Mouse (Mus musculus): Measurements from ENCODE around the gene Cox7a2l.

GRCm38 (mm10) chr17:83513655-83514212 lies 3.4 kb downstream of the Cox7a2l start:
- no peak for TF ChIP-seq CTCF (IDR thresholded peaks at IDR 0.05)
- no peak for TF ChIP-seq EP300 (IDR thresholded peaks at IDR 0.05; ENCODE audit: insufficient read depth, low read depth, low read length)

Measured in heart, adult 2 months (tissue).